Mouse (Mus musculus): ENCODE measurements around the gene Ihh. TPM values are rescaled to one million over a fixed set of nuclear protein-coding genes. Genes with fewer than 3 reads are reported as not detected.
A peak's percentile ranks its signal among the peaks of the same experiment; 100 is the strongest.

Ihh gene
- 30.6 and 41.2 TPM in 2 replicates for polyA plus RNA-seq (2012; rRNA removed)
- polyA plus RNA-seq (2014; fragmentation: Nextera tagmentation; extraction: Ambion mirVana) = 6.0 and 7.3 TPM in 2 replicates

- no peak for TF ChIP-seq POLR2A (IDR thresholded peaks at IDR 0.05; ENCODE audit: borderline replicate concordance, extremely low read depth, insufficient read depth, insufficient read length)
- peak within 1 kb of the TSS; percentile 40 for H3K4me3 ChIP-seq (replicated peaks; ENCODE audit: low read length)
- H3K4me1 ChIP-seq (ENCODE audit: control insufficient read depth, insufficient read depth, low read length) = peaks cover 8% of the 10 kb centered on the region
- H3K9ac ChIP-seq (ENCODE audit: low read depth, low read length, severe bottlenecking) = peak within 1 kb of the TSS; percentile 31; the same call in 1 of the 2 replicates
- H3K27ac ChIP-seq (replicated peaks; ENCODE audit: low read depth, low read length) = no peak within 1 kb of the TSS
- no peaks in the 10 kb centered on the region for H3K9me3 ChIP-seq (ENCODE audit: control insufficient read depth, low read length)
- H3K36me3 ChIP-seq (ENCODE audit: control insufficient read depth, insufficient read depth, low read length) = no peaks in the 10 kb centered on the region
- H3K4me2 ChIP-seq (replicated peaks; ENCODE audit: low read depth, low read length, severe bottlenecking) = peak within 1 kb of the TSS; percentile 64
- H3K27me3 ChIP-seq (ENCODE audit: control insufficient read depth, insufficient read depth, low read length) = peaks cover 83% of the 10 kb centered on the region
- DNase-seq (ENCODE audit: low spot score) (no peak), ATAC-seq (ENCODE audit: low FRiP score, low read depth) (no peak)
- WGBS = 3% methylated on average over 30 of the region's 55 CpGs
These were observed at the start of gene Ihh for GRCm38 (mm10) chr1:74951556-74952210. TSS of gene Ihh (minus strand) at chr1:74951672.

GRCm38 (mm10) chr1:75001183-75001582 lies 49.7 kb upstream of the Ihh start:
- Histone ChIP-seq H3K9ac (ENCODE audit: low read depth, low read length, severe bottlenecking) (no peak overlapping the region), H3K27me3 (ENCODE audit: control insufficient read depth, insufficient read depth, low read length) (no peaks in the 10 kb centered on the region), H3K4me3 (replicated peaks; ENCODE audit: low read length) (no peak overlapping the region), H3K27ac (replicated peaks; ENCODE audit: low read depth, low read length) (no peak overlapping the region), H3K36me3 (ENCODE audit: control insufficient read depth, insufficient read depth, low read length) (no peaks in the 10 kb centered on the region), H3K4me2 (replicated peaks; ENCODE audit: low read depth, low read length, severe bottlenecking) (no peak overlapping the region), H3K4me1 (ENCODE audit: control insufficient read depth, insufficient read depth, low read length) (peaks cover 3% of the 10 kb centered on the region; the same call in 1 of the 2 replicates), H3K9me3 (ENCODE audit: control insufficient read depth, low read length) (no peaks in the 10 kb centered on the region)
- DNase-seq (ENCODE audit: low spot score) = no peak
- no peak for ATAC-seq (ENCODE audit: low FRiP score, low read depth)
- TF ChIP-seq POLR2A (IDR thresholded peaks at IDR 0.05; ENCODE audit: borderline replicate concordance, extremely low read depth, insufficient read depth, insufficient read length) = no peak
- 54% methylated on average over 6 of the region's 6 CpGs for WGBS

- no peak overlapping the region for H3K27ac ChIP-seq (replicated peaks; ENCODE audit: low read depth, low read length)
- H3K4me1 ChIP-seq (ENCODE audit: control insufficient read depth, insufficient read depth, low read length) = no peaks in the 10 kb centered on the region; the same call in 1 of the 2 replicates
- DNase-seq (ENCODE audit: low spot score) (no peak), ATAC-seq (ENCODE audit: low FRiP score, low read depth) (no peak)
- H3K27me3 ChIP-seq (ENCODE audit: control insufficient read depth, insufficient read depth, low read length) = no peaks in the 10 kb centered on the region
- H3K9ac ChIP-seq (ENCODE audit: low read depth, low read length, severe bottlenecking) = no peak overlapping the region
- no peak overlapping the region for H3K4me2 ChIP-seq (replicated peaks; ENCODE audit: low read depth, low read length, severe bottlenecking)
- no peaks in the 10 kb centered on the region for H3K9me3 ChIP-seq (ENCODE audit: control insufficient read depth, low read length)
- TF ChIP-seq POLR2A (IDR thresholded peaks at IDR 0.05; ENCODE audit: borderline replicate concordance, extremely low read depth, insufficient read depth, insufficient read length) = no peak
- WGBS = 0% methylated on average over 1 of the region's 1 CpGs
- H3K36me3 ChIP-seq (ENCODE audit: control insufficient read depth, insufficient read depth, low read length) = no peaks in the 10 kb centered on the region
- no peak overlapping the region for H3K4me3 ChIP-seq (replicated peaks; ENCODE audit: low read length)
These were observed 49.0 kb upstream of the Ihh start for GRCm38 (mm10) chr1:75000496-75000895.

GRCm38 (mm10) chr1:74999173-74999572 lies 47.7 kb upstream of the Ihh start:
- no peak overlapping the region for H3K4me2 ChIP-seq (replicated peaks; ENCODE audit: low read depth, low read length, severe bottlenecking)
- H3K36me3 ChIP-seq (ENCODE audit: control insufficient read depth, insufficient read depth, low read length) = no peaks in the 10 kb centered on the region
- H3K27me3 ChIP-seq (ENCODE audit: control insufficient read depth, insufficient read depth, low read length) = no peaks in the 10 kb centered on the region
- H3K9me3 ChIP-seq (ENCODE audit: control insufficient read depth, low read length) = no peaks in the 10 kb centered on the region
- TF ChIP-seq POLR2A (IDR thresholded peaks at IDR 0.05; ENCODE audit: borderline replicate concordance, extremely low read depth, insufficient read depth, insufficient read length) = no peak
- no peak for DNase-seq (ENCODE audit: low spot score)
- no peak overlapping the region for H3K9ac ChIP-seq (ENCODE audit: low read depth, low read length, severe bottlenecking)
- H3K4me3 ChIP-seq (replicated peaks; ENCODE audit: low read length) = no peak overlapping the region
- WGBS = 82% methylated on average over 5 of the region's 5 CpGs
- no peak overlapping the region for H3K27ac ChIP-seq (replicated peaks; ENCODE audit: low read depth, low read length)
- ATAC-seq (ENCODE audit: low FRiP score, low read depth) = no peak
- no peaks in the 10 kb centered on the region for H3K4me1 ChIP-seq (ENCODE audit: control insufficient read depth, insufficient read depth, low read length)

- H3K27me3 ChIP-seq (ENCODE audit: control insufficient read depth, insufficient read depth, low read length) = no peaks in the 10 kb centered on the region
- H3K9me3 ChIP-seq (ENCODE audit: control insufficient read depth, low read length) = no peaks in the 10 kb centered on the region
- no peak overlapping the region for H3K27ac ChIP-seq (replicated peaks; ENCODE audit: low read depth, low read length)
- WGBS = 81% methylated on average over 2 of the region's 2 CpGs
- H3K36me3 ChIP-seq (ENCODE audit: control insufficient read depth, insufficient read depth, low read length) = no peaks in the 10 kb centered on the region
- ATAC-seq (ENCODE audit: low FRiP score, low read depth) (no peak), DNase-seq (ENCODE audit: low spot score) (no peak)
- no peaks in the 10 kb centered on the region for H3K4me1 ChIP-seq (ENCODE audit: control insufficient read depth, insufficient read depth, low read length)
- no peak overlapping the region for H3K9ac ChIP-seq (ENCODE audit: low read depth, low read length, severe bottlenecking)
- H3K4me3 ChIP-seq (replicated peaks; ENCODE audit: low read length) = no peak overlapping the region
- no peak overlapping the region for H3K4me2 ChIP-seq (replicated peaks; ENCODE audit: low read depth, low read length, severe bottlenecking)
- no peak for TF ChIP-seq POLR2A (IDR thresholded peaks at IDR 0.05; ENCODE audit: borderline replicate concordance, extremely low read depth, insufficient read depth, insufficient read length)
These were observed 45.8 kb upstream of the Ihh start for GRCm38 (mm10) chr1:74997231-74997630.
